Mouse (Mus musculus) lung, postnatal 14 days (tissue): ENCODE measurements around the gene Fnbp1.

ENCODE experiments used
- DNase-seq: peaks from one replicate; pipeline ENCODE4 v3.0.0; 2021

Gene Fnbp1

DNA sequence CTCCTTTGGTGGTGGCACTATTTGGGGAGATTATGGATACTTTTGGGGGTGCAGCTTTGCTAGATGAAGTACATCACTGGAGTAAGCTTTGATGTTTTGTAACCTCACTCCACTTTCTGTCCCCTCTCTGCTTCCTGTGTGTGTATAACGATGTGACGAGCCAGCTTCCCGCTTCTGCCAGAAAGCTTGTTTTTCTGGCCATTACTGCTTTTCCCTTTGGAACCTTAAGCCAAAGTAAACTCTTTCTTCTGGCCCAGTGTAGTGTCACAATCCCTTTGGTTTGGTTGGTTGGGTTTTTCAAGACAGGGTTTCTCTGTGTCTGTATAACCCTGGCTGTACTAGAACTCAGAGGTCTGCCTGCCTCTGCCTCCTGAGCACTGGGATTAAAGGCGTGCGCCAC is 19.0 kb downstream of the Fnbp1 start:
- no peak for DNase-seq

DNA sequence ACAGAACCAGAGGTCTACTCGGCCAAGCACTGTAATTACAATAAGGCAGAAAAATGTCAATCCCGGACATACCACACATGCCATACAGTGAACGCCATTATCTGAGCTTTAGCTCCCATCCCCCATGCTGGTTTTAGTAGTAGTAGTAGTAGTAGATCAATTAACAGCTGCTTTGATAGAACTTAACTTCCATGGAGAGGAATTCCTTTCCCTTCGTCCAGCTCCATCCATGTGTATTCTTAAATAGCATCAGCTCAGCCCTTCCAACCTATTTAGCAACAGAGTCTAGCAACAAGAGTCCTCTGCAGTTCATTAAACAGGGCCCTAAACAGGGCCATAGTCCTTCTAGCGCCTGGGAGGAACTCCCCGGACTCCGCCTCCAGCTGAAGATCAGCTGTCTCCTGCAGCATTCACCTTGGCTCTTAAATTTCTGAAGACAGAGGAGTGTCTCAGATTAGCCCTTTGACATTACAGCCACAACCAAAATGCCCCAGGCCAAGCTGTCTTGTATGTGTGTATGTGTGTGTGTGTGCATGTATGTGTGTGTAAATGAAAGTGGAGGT is 20.6 kb downstream of the Fnbp1 start:
- DNase-seq = no peak

DNA sequence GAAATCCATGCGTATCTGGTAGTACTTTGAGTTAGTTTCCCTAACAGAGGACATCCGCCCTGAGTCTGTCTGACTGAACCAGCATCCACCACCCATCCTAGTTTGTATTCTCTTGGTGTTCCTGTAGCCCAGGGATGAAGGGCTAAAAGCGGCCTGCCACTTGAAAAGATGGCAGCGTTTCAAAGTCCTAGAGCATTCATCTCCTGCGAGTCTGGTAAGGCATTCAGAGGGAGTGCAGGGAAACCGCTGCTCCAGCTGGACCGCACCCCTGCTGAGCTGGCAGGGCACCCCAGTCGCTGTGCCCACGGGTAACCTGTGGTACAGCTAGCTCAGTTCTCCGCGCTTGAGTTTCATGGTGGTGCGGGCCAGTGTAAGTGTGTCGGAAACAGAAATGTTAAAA is 22.0 kb downstream of the Fnbp1 start:
- DNase-seq = no peak

DNA sequence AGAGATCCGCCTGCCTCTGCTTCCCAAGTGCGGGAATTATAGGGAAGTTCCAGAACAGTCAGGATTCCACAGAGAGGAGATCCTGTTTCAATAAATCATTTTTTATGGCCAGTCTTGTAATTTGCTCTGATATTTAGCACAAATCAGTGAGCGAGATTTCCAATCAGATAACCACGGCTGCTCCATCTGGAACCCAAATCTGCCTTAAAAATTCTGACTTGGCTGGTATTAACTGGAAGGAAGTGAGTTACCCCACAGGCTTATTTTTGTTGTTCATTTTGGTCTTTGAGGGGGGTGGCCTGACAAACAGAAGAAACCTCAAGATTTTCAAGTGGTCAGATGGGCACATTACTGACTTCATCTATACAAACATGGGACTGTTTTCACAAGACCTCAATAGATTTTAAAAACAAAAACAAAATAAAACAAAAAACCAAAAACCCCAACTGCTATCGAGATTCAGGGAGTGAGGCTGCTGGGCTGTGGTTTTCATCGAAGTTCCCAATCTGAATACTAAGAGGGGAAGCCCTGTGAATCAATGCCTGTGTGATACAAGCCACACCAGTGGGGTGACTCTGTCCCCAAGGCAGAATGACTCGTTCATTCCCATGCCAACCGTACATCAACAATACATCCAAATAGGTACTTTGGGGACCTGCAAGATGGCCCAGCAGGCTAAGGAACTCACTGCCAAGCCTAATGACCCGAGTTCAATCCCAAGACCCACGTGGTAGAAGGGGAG is 23.0 kb downstream of the Fnbp1 start:
- DNase-seq = no peak

DNA sequence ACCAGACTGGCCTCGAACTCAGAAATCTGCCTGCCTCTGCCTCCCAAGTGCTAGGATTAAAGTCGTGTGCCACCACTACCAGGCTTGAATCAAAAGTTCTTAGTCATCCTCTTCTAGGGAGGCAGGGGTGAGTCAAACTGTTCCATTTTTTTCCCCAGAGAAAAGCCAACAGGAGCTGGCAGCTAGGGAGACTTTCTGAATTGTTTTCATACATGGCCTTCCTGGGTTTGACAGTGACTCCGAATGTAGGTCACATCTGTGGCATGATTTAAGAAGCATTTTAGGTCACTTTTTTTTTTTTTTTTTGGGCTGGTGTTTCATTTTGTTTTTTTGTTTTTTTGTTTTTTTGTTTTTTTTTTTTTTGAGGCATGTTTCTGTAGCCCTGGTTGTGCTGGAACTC is 23.6 kb downstream of the Fnbp1 start:
- DNase-seq = no peak

DNA sequence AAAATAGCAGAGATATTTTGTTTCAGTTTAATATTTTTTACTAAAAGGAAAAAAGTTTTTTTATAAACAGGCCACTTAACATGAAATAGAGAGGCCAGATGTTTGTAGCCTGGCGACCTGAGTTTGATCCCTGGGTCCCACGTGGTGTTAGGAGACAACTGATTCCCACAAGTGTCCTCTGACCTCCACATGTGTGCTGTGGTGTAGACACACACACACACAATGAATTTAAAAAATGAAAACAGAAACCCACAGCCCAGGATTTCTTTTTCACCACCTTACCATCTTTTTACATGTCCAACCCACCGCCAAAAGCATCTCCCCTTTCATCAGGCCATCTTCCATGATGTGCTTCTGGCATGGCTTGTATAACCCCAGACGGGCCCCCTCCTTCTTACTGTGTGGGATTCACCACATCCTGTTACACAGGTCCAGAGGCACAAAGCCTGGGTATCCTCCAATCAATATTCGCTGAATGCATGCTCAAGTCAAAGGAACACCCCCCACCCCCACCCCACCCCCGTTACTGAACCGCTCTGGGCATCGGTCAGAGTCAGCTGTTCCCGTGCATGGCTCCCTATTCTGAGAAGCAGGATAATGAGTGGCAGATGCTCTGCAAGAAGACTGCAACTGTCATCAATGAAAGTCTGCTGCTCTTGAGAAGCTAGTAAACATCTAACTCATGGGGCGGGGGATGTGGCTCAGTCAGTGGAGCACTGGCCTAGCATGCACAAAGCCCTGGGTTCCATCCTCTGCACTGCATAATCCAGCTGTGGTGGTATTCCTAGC is 25.7 kb downstream of the Fnbp1 start:
- DNase-seq = no peak

DNA sequence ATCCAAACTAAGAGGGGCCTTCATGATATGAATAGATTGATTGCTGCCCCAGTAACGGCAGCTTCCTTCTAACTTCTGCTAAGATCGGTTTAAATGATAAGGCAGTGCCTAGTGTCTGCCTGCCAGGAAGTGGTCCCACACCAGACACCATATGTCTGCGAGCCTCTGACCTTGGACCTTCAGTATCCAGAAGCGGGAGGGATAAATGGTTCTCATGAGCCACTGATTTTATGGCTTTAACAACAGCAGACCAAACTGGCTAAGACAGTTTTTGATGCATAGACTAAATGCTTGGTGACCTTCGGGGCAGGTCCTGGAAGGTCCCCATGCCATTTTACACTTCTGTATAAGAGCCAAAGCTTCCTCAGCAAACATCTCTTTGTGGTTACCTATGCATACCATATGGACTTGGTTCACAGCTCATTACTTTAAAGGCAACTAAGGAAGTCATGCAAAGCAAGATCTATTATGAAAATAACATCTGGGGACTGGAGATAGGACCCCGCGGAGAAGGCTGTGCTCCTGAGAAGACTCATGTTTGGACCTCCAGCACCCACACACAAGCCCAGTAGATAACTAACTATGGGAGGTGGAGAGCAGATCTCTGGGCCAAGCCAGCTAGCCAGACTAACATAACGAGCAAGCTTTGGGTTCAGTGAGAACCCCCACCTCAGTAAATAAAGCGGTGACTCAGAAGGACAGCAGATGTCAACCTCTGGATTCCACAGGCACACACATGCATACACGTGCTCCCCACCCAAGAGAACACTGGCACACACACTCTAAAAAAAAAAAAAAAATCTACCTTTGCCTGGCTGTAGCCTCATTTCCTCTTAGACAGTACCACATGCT is 26.5 kb downstream of the Fnbp1 start:
- no peak for DNase-seq

DNA sequence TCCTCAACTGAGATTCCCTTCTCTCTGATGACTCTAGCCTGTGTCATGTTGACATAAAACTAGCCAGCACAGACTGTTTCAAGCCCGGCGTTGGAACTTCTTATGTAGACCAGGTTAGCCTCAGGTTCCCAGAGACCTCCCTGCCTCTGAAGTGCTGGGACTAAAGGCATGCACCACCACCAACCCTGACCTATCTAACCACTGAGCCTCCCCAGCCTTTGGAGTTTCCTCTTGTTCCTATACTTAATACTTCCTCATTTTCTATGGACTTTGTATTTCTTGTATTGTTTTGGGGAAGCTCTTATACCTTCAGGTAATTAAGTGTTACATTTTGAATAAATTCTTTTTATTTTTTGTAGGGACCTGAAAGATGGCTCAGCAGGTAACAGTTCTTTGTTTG is 27.6 kb downstream of the Fnbp1 start:
- DNase-seq = no peak

DNA sequence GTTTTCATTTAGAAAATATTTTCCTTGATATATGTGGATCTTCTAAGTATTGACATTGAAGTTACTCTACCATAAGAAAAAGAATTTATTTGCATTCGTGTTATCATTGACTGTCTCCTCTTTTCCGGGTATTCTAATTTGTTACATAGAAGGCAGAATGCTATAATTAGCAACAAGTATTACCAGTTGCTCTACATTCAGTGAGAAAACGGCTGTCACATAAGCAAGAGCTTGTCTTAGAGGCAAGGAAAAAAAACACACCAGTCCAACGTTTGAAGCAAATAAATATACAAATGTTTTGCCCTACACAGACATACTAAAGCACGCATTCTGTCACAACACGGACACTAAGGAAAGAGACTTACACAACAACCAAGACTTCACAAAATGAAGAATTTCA is 30.1 kb downstream of the Fnbp1 start:
- no peak for DNase-seq

DNA sequence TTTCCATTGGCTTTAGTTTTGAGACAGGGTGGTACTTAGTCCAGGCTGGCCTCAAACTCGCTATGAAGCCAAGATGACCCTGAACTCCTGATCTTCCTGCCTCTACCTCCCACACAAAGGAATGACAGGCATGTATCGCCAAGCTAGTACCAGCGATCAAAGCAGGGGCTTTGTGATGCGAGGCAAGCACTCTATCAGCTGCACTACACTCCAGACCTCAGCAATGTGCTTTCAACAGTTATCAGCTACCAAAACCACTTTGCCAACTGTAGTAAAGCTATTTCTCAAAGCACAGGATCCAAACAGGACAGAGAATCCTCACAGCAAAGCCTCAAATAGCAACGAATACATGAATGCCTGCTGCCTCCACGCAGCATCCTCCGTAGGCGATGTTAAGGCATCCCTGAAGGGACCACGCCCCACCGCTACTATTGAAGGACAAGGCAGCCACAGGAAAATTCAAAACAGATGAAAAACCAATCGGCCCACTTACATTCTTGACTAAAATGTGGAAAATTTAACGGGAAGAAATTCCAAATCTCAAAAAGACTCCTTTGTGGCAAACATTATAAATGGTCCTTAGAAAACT is 31.8 kb downstream of the Fnbp1 start:
- DNase-seq = no peak

DNA sequence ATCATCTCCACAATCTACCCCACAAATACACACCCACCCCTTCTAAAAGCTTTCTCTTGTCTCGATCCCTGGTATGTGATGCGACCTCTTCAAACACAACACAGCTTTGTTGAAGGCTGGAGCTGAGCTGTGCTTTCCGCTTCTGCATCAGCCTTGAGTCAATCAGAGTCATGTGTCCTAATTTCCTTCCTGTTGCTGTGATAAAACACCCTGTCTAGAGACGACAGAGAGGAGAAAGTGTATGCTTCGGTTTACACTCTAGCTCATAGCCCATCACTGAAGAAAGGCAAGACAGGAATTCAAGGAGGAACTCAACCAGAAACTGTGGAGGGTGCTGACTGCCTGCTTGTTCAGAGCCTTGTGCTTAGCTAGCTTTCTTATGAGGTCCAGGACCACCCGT is 33.6 kb downstream of the Fnbp1 start:
- no peak for DNase-seq

DNA sequence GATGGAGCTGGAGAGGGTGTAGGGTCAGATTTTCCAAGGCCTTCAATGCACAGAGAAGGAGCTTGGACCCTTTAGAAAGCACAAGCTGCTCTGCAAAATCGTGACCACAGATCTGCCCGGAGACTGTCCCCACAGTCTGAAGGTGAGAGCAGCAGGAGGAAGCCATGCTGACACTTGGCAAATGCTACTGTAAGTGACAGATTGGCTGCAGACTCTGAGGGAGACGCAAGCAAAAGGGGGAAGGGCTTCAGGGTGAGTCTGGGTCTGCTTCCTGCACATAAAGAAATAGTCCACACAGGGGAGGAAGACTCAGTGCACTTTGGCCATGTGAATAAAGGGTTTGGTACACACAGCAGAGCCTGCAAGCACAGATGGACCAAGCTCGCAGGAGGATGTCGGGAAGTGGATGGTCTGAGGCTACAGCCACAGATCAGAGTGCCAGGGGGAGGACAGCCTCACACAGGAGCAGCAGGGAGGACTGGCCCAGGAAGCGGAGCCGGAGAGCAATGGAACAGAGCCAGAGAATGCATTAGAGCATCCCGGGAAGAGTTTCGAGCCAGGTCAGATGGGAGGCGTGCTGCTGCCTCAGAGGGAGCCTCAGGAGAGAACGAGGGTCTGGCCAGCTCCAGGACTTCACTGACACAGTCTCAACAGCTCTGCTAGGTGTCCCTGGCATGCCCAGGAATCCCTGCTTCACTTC is 35.0 kb downstream of the Fnbp1 start:
- DNase-seq = no peak

DNA sequence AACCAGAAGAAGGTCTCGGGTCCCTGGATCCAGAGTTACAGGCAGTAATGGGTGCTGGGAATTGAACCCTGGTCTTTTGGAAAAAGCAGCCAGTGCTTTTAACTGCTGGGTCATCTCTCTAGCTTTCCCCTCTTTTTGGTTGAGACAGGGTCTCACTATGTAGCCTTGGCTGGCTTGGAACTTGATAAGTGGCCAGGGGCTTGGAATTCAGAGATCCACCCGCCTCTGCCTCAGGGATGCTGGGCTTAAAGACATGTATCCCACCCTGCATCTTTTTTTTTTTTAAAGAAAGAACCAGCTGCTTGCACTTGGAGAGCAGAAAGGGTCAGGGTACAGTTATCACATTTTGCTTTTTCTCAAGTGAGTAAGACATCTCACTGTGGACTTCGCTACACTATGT is 35.8 kb downstream of the Fnbp1 start:
- DNase-seq = no peak

DNA sequence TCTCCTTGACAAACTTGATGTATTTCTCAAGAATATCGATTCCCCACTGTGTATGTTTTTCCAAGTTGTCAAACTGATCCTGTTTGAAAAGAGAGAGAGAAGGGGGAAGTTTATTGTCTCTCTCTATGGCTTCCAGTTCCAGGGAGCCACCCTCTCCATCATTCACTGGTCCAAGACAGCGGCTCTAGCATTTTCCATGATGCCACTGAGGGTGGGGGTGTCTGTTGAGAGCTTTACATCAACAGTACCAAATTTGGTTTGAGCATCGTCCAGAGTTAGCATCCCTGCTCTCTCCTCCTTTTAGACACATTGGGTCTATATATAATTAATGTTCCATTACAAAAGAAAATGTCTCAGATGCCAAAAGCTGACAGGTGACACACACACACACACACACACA is 36.5 kb downstream of the Fnbp1 start:
- DNase-seq = no peak

DNA sequence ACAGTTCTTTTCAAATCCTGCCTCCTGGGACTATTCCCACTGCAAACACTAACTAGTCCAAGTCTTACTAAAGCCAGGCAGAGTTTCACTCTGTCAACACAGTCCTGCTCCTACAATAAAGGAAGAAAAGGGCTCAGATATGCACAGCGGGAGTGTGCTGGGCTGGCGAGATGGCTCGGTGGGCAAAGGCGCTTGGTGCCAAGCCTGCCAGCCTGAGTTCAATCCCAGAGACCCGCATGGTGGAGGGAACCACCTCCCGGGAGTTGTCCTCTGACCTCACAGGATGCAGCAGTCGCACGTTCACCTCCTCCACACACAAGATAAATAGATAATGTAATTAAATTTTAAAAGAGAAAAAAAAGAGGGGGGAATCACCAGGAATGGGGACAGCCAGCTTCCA is 38.5 kb downstream of the Fnbp1 start:
- no peak for DNase-seq

DNA sequence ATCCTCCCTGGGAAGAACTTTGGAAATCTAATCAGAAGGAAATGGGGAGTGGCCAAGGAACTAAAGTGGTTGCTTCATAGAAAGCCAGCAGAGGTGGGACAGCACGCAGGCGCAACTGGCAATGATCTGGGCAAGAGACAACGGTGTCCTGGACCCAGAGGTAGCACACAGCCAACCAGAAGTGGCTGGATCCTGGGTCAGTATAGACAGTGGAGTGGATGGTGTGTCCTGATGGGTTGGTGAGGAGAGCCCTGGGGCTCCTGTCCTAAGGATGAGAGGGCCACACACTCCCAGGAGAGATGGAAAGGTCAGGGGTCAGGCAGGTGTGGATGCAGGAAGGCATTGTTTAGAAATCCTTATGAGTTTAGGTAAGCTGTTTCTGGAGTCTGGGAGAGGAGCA is 40.5 kb downstream of the Fnbp1 start:
- no peak for DNase-seq

DNA sequence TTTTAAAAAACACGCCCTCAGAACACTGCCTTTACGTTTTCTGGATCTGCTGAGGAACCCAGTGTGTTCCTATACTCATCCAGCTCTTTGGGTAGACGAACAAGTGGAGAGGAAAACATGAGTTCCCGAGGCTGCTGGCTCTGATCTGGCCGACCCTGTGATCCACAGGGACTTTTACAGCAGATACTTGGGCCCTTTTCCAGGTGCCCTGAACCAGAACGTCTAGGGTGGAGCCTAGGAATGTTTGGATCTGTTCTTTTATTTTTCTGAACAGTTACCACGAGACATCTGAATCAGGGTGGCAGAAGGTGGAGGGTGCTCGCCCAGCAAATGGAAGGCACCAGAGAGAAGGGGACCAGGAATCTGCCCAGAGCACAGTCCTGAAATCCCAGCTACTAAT is 42.7 kb downstream of the Fnbp1 start:
- no peak for DNase-seq

DNA sequence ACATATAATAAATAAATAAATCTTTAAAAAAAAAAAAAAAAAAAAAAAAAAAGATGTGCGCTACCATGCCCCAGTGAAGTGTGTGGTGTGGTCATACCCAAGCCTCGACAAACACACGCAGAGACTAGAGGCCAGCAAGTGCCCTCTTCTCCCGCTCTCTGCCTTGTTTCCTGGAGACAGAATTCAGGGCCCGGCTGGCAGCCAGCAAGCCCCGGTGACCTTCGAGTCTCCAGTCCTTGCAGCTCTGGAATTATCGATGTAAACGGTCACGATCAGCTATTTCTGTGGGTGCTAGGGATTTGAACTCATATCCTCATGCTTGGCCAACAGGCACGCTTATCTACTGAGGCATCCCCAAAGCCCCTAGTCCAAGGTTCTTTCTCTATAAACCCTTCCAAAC is 43.2 kb downstream of the Fnbp1 start:
- no peak for DNase-seq

DNA sequence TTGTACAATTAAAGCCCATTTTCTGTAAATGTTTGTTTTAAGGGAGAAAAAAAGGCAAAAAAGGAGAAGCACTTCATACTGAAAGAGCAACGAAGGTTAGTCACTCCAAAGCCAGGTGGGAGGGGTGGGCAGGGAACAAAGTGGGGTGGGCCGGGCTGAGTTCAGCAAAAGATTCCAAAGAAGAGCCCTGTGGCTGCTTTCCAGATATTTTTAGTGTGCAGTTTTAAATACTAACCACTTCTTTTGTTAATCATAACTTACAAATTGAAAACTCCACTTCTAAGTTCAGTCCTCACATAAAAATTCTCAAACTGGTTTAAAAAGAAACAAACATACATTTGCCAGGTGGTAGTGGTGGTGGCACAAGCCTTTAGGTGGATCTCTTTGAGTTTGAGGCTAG is 44.5 kb downstream of the Fnbp1 start:
- DNase-seq = no peak

DNA sequence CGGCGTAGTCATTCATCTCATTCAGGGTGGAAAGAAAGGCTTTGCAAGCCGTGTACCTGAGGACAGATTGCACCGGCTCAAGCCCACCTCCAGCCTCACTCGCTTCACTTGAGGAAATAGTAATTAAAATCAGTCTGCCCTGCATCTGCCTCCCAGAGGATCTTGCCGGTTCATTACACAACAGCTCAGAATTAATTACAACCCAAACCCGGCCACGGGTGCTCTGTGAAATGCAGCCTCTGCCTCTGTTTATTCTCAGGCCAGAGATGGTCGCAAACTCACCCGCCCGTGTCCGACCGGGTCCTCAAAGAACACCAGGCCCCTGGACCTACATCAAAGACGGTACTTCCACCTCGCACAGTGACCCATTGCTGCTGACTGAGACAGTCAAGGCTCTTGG is 45.7 kb downstream of the Fnbp1 start:
- no peak for DNase-seq

DNA sequence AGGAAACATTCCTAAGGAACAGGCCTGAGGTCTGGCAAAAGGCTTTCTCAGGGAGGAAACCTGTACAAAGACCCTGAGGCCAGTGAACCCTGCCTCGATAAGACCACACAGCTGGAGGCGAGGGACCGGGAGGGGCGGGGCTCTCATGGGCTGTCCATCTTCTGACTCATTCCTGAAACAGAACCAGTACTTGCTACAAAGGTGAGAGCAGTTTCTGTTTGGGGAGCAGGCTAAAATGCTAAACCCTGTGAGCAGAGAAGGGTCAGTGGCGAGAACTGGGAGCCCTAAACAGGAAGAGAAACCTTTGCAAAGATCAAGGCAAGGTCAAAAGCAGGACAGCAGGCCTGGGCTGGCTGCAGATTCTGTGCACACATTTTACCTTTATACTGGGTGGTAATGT is 47.2 kb downstream of the Fnbp1 start:
- DNase-seq = no peak

DNA sequence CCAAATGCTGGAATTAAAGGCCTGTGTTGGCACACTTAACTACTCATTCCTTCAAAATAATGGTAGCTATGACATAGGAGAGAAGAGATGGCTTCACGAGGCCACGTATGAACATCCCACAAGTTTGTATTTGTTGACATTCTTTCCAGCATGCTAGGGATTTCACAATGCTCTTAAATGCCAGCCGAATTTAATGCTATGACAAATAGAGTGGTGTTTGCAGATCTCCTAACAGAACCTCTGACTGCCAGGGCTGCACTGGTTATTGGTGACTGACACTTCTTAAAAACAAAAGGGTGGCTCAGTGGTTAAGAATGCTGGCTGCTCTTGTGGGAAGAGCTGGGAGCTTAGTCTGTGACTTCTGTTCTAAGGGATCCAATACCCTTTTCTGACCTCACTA is 48.9 kb downstream of the Fnbp1 start:
- DNase-seq = no peak
